Mouse (Mus musculus): ENCODE measurements around the gene Srsf9. TPM values are rescaled to one million over a fixed set of nuclear protein-coding genes. Genes with fewer than 3 reads are reported as not detected.
A peak's percentile ranks its signal among the peaks of the same experiment; 100 is the strongest.
"Not testable (repeated sequence)": the region's sequence is repeated elsewhere in the genome, so short reads cannot be mapped to it uniquely, and the experiment has no call there.

The Srsf9 gene
- polyA plus RNA-seq, 2 experiments = 46.2 to 81.6 TPM

- Histone ChIP-seq H3K27ac (peak within 1 kb of the TSS; percentile 74), H3K4me1 (replicated peaks; ENCODE audit: control insufficient read depth in 2 of 2, insufficient read depth in 2 of 2, low read length in 1 of 2) (peaks cover 24 to 38% of the 10 kb centered on the region in 2 experiments), H3K9ac (replicated peaks) (peak within 1 kb of the TSS; percentile 89), H3K36me3 (replicated peaks; ENCODE audit: control insufficient read depth, insufficient read depth, low read depth) (peaks cover 31% of the 10 kb centered on the region), H3K27me3 (ENCODE audit: control insufficient read depth, insufficient read depth, low read length) (no peaks in the 10 kb centered on the region), H3K9me3 (ENCODE audit: control insufficient read depth, low read length) (no peaks in the 10 kb centered on the region), H3K4me3 (ENCODE audit: insufficient read depth in 1 of 2, low read depth in 2 of 2, low read length in 2 of 2) (peak within 1 kb of the TSS; percentile 86 to 94), H3K4me2 (ENCODE audit: low read depth) (peak within 1 kb of the TSS; percentile 95)
- ATAC-seq (ENCODE audit: insufficient read depth) = peak; percentile 95
- peak; percentile 97 to 98 (median 98) for DNase-seq (ENCODE audit: low read depth in 3 of 3, low spot score in 3 of 3)
- WGBS (ENCODE audit: insufficient replicate concordance) = under 1% methylated on average over 66 of the region's 66 CpGs
- TF ChIP-seq EP300 (IDR thresholded peaks at IDR 0.05; ENCODE audit: low read depth) (peak; percentile 69), CTCF (IDR thresholded peaks at IDR 0.05; ENCODE audit: low read depth) (peak; percentile 20; the same call in 1 of the 2 replicates)
Measured at GRCm38 (mm10) chr5:115300792-115301614, 26.0 kb upstream of the Srsf9 start, which contains the start of gene Dynll1. Gene Dynll1, minus strand, starts transcription at chr5:115300999.

- TF ChIP-seq EP300 (IDR thresholded peaks at IDR 0.05; ENCODE audit: low read depth) = no peak
- TF ChIP-seq CTCF (IDR thresholded peaks at IDR 0.05; ENCODE audit: low read depth) = no peak
- DNase-seq (ENCODE audit: low read depth in 3 of 3, low spot score in 3 of 3) = no peak
- Histone ChIP-seq H3K9me3 (ENCODE audit: control insufficient read depth, low read length) (no peaks in the 10 kb centered on the region), H3K27me3 (ENCODE audit: control insufficient read depth, insufficient read depth, low read length) (no peaks in the 10 kb centered on the region), H3K4me2 (ENCODE audit: low read depth) (peak overlapping the region; percentile 95), H3K4me3 (ENCODE audit: insufficient read depth in 1 of 2, low read depth in 2 of 2, low read length in 2 of 2) (peak overlapping the region; percentile 86 to 90), H3K27ac (peak overlapping the region; percentile 71), H3K4me1 (replicated peaks; ENCODE audit: control insufficient read depth in 2 of 2, insufficient read depth in 2 of 2, low read length in 1 of 2) (peaks cover 18 to 32% of the 10 kb centered on the region in 2 experiments), H3K9ac (replicated peaks) (peak overlapping the region; percentile 75), H3K36me3 (replicated peaks; ENCODE audit: control insufficient read depth, insufficient read depth, low read depth) (peaks cover 25% of the 10 kb centered on the region)
- no peak for ATAC-seq (ENCODE audit: insufficient read depth)
- 33% methylated on average over 13 of the region's 13 CpGs for WGBS (ENCODE audit: insufficient replicate concordance)
Measured at GRCm38 (mm10) chr5:115301615-115302014, 25.4 kb upstream of the Srsf9 start.

- H3K4me2 ChIP-seq (ENCODE audit: low read depth) = peak overlapping the region; percentile 95
- H3K9ac ChIP-seq (replicated peaks); DNase-seq (ENCODE audit: low read depth in 3 of 3, low spot score in 3 of 3); H3K4me3 ChIP-seq (ENCODE audit: insufficient read depth in 1 of 2, low read depth in 2 of 2, low read length in 2 of 2); H3K27ac ChIP-seq; H3K9me3 ChIP-seq (ENCODE audit: control insufficient read depth, low read length); ATAC-seq (ENCODE audit: insufficient read depth); H3K27me3 ChIP-seq (ENCODE audit: control insufficient read depth, insufficient read depth, low read length): not testable (repeated sequence)
- H3K36me3 ChIP-seq (replicated peaks; ENCODE audit: control insufficient read depth, insufficient read depth, low read depth) = peaks cover 21% of the 10 kb centered on the region
- 66% methylated on average over 7 of the region's 7 CpGs for WGBS (ENCODE audit: insufficient replicate concordance)
- peaks cover 18 to 26% of the 10 kb centered on the region in 2 experiments for H3K4me1 ChIP-seq (replicated peaks; ENCODE audit: control insufficient read depth in 2 of 2, insufficient read depth in 2 of 2, low read length in 1 of 2)
Measured at GRCm38 (mm10) chr5:115302190-115302589, 24.8 kb upstream of the Srsf9 start.

- H3K4me1 ChIP-seq (replicated peaks; ENCODE audit: control insufficient read depth in 2 of 2, insufficient read depth in 2 of 2, low read length in 1 of 2) = peaks cover 23 to 29% of the 10 kb centered on the region in 2 experiments
- peak; percentile 82 for ATAC-seq (ENCODE audit: insufficient read depth)
- no peak for DNase-seq (ENCODE audit: low read depth in 3 of 3, low spot score in 3 of 3)
- H3K36me3 ChIP-seq (replicated peaks; ENCODE audit: control insufficient read depth, insufficient read depth, low read depth) = no peaks in the 10 kb centered on the region
- 0 out of 4 replicates have a peak overlapping the region, but pooled peaks of 1 of the 2 experiments have one; percentile 2 for H3K4me3 ChIP-seq (ENCODE audit: insufficient read depth in 1 of 2, low read depth in 2 of 2, low read length in 2 of 2)
- H3K27me3 ChIP-seq (ENCODE audit: control insufficient read depth, insufficient read depth, low read length) = no peaks in the 10 kb centered on the region
- no peaks in the 10 kb centered on the region for H3K9me3 ChIP-seq (ENCODE audit: control insufficient read depth, low read length)
- H3K4me2 ChIP-seq (ENCODE audit: low read depth) = peak overlapping the region; percentile 62
- TF ChIP-seq CTCF (IDR thresholded peaks at IDR 0.05; ENCODE audit: low read depth) (no peak), EP300 (IDR thresholded peaks at IDR 0.05; ENCODE audit: low read depth) (no peak)
- WGBS (ENCODE audit: insufficient replicate concordance) = 18% methylated on average over 4 of the region's 4 CpGs
- H3K9ac ChIP-seq (replicated peaks) = peak overlapping the region; percentile 27; the same call in 1 of the 2 replicates
- H3K27ac ChIP-seq = peak overlapping the region; percentile 62
Measured at GRCm38 (mm10) chr5:115312354-115312753, 14.6 kb upstream of the Srsf9 start.
